Mouse (Mus musculus) heart, adult 2 months (tissue): ENCODE results near the gene Zcchc17.

Experiments
- CTCF ChIP-seq: fragments of 200-600 bp; IDR thresholded peaks from 2 replicates; pipeline ENCODE4 v1.8.1; 2022; ENCODE audit warnings: antibody characterized with exemption, mild to moderate bottlenecking, moderate library complexity
- EP300 ChIP-seq: fragments of 200-500 bp; IDR thresholded peaks from 2 replicates; pipeline ENCODE4 v1.6.1; 2011; ENCODE audit warnings: low read depth, low read length, control low read depth; ENCODE audit not compliant: insufficient read depth
- POLR2A ChIP-seq: fragments of 200-500 bp; IDR thresholded peaks from 2 replicates; pipeline ENCODE4 v1.6.1; 2011; ENCODE audit warnings: mild to moderate bottlenecking, low read depth, low read length, control low read depth; ENCODE audit not compliant: insufficient read depth

DNA sequence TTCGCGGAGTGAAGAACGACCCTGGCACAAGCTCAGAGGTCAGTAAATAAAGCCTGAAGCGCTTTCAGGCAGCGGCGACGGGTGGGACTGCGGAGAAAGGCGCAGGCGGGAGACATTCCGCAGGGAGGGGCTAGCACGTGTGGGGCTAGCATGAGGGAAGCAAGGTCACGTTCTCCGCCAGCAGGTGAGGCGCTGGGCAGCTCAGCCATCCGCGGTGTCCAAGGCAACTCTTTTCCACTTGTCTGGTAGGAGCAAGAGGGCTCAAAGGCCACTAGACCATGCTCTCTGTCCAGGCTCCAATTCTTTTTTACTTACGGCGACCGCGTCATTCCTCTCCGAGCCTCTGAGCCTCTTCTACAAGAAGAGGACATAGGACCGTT is 51.9 kb downstream of the Zcchc17 start:
- TF ChIP-seq CTCF (peak; percentile 48), EP300 (0 out of 2 replicates have a peak, but pooled peaks have one; percentile 46), POLR2A (0 out of 2 replicates have a peak, but pooled peaks have one; percentile 15)
